Mouse (Mus musculus) adrenal gland, postnatal 25 days (tissue): Measurements from ENCODE around the gene Gm17324. TPM values are rescaled to one million over a fixed set of nuclear protein-coding genes. Genes with fewer than 3 reads are reported as not detected.
"Not testable (repeated sequence)": the region's sequence is repeated elsewhere in the genome, so short reads cannot be mapped to it uniquely, and the experiment has no call there.

ENCODE experiments used
- DNase-seq: peaks from one replicate; pipeline ENCODE4 v3.0.0; 2021; ENCODE audit warnings: mixed read lengths
- long read RNA-seq: library from polyadenylated mRNA; stranded (forward); transcript quantifications from one replicate; pipeline ENCODE4 v2.0.0, GENCODE M21; 2021
- total RNA-seq: library from RNA; stranded (reverse); gene quantifications from 2 replicates; pipeline ENCODE4 v1.2.3, GENCODE M21; 2021

Gene Gm17324
- total RNA-seq, result not detected in 2 replicates
- long read RNA-seq, result 0 reads

- peak; percentile 91 for DNase-seq
Observed at GRCm38 (mm10) chr9:78447973-78448873, at the start of gene Gm17324, which contains the start of gene Mto1. Gene Gm17324 (minus strand): TSS chr9:78448786. Gene Mto1 (plus strand): TSS chr9:78448208.

GRCm38 (mm10) chr9:78493171-78493570 lies 44.6 kb upstream of the Gm17324 start:
- no peak for DNase-seq

GRCm38 (mm10) chr9:78492254-78492653 lies 43.7 kb upstream of the Gm17324 start:
- no peak for DNase-seq

- no peak for DNase-seq
Observed at GRCm38 (mm10) chr9:78491169-78491568, 42.6 kb upstream of the Gm17324 start.

GRCm38 (mm10) chr9:78488890-78489420 lies 40.4 kb upstream of the Gm17324 start, which contains the start of gene Eef1a1:
Gene Eef1a1 (minus strand): TSS chr9:78489151.
- peak; percentile 74 for DNase-seq

- not testable (repeated sequence) for DNase-seq
Observed at GRCm38 (mm10) chr9:78488021-78488420, 39.4 kb upstream of the Gm17324 start.

- no peak for DNase-seq
Observed at GRCm38 (mm10) chr9:78484660-78485059, 36.1 kb upstream of the Gm17324 start.

GRCm38 (mm10) chr9:78482386-78482785 lies 33.8 kb upstream of the Gm17324 start:
- no peak for DNase-seq

GRCm38 (mm10) chr9:78481423-78482331 lies 33.1 kb upstream of the Gm17324 start:
- DNase-seq, result peak; percentile 91

GRCm38 (mm10) chr9:78480706-78481358 lies 32.2 kb upstream of the Gm17324 start:
- DNase-seq, result peak; percentile 75

GRCm38 (mm10) chr9:78480227-78480626 lies 31.6 kb upstream of the Gm17324 start:
- DNase-seq, result not testable (repeated sequence)

- not testable (repeated sequence) for DNase-seq
Observed at GRCm38 (mm10) chr9:78479308-78479707, 30.7 kb upstream of the Gm17324 start.

- not testable (repeated sequence) for DNase-seq
Observed at GRCm38 (mm10) chr9:78478009-78478605, 29.5 kb upstream of the Gm17324 start.

GRCm38 (mm10) chr9:78477021-78477551 lies 28.5 kb upstream of the Gm17324 start:
- no peak for DNase-seq

GRCm38 (mm10) chr9:78476531-78477020 lies 28.0 kb upstream of the Gm17324 start:
- DNase-seq, result no peak

- no peak for DNase-seq
Observed at GRCm38 (mm10) chr9:78475873-78476272, 27.3 kb upstream of the Gm17324 start.

GRCm38 (mm10) chr9:78475383-78475780 lies 26.8 kb upstream of the Gm17324 start:
- no peak for DNase-seq

- no peak for DNase-seq
Observed at GRCm38 (mm10) chr9:78474771-78475382, 26.3 kb upstream of the Gm17324 start.

GRCm38 (mm10) chr9:78474270-78474669 lies 25.7 kb upstream of the Gm17324 start:
- DNase-seq, result no peak

GRCm38 (mm10) chr9:78473588-78473987 lies 25.0 kb upstream of the Gm17324 start:
- no peak for DNase-seq
